7 mouse cellular contexts compared by ENCODE assay signal in genomic region chr9:44479628-44480428, GRCm38 (mm10). TPM values are rescaled to one million over a fixed set of nuclear protein-coding genes. Genes with fewer than 3 reads are reported as not detected.
A peak's percentile ranks its signal among the peaks of the same experiment; 100 is the strongest.
DNase-seq lines count a peak whose midpoint lies in the region; ATAC-seq lines count a peak whose summit lies in the region.

No protein-coding gene starts in this region.

- peak; percentile 41 for ATAC-seq in intestine, embryonic 14.5 days (replicated peaks; ENCODE audit: low FRiP score, low TSS enrichment, low read depth)
- peak; percentile 63 for ATAC-seq in megakaryocyte progenitor cell, adult 5-6 weeks (replicated peaks; ENCODE audit: poor library complexity)

- peak; percentile 76 to 83 for DNase-seq in adrenal gland, adult 18-20 months (ENCODE audit: low spot score in 2 of 2)
- DNase-seq in embryo, embryonic 10 days (ENCODE audit: low spot score) = peak; percentile 94
- peak; percentile 90 for DNase-seq in gastrocnemius, postnatal 14 days
- peak; percentile 95 for DNase-seq in intestine, embryonic 14.5 days (ENCODE audit: low spot score)
- DNase-seq in left cerebral cortex, postnatal 14 days (ENCODE audit: low spot score in 2 of 2) = peak; percentile 90 to 92
- peak; percentile 86 for DNase-seq in right cerebral cortex, postnatal 25 days

- peak overlapping the region; percentile 85 for H3K4me3 ChIP-seq in intestine, embryonic 14.5 days (ENCODE audit: low read depth, low read length)

- H3K9me3 ChIP-seq in intestine, embryonic 14.5 days (ENCODE audit: control insufficient read depth, low read length) = no peaks in the 10 kb centered on the region

- H3K4me1 ChIP-seq in intestine, embryonic 14.5 days (replicated peaks; ENCODE audit: control insufficient read depth, insufficient read depth, low read length) = peaks cover 20% of the 10 kb centered on the region

- H3K9ac ChIP-seq in intestine, embryonic 14.5 days (ENCODE audit: low read length) = peak overlapping the region; percentile 78

- H3K27ac ChIP-seq in intestine, embryonic 14.5 days (ENCODE audit: low read depth) = peak overlapping the region; percentile 98

- no peaks in the 10 kb centered on the region for H3K36me3 ChIP-seq in intestine, embryonic 14.5 days (ENCODE audit: control insufficient read depth, insufficient read depth, low read length)

- intact Hi-C loops in gastrocnemius, postnatal 14 days (cut with DNase I; ENCODE audit: low total_unique reads) = loop anchor here (5.0 kb wide), 1 partner anchor 348 kb away; the partner anchor contains the start of gene Mcam
- intact Hi-C loops in left cerebral cortex, postnatal 14 days (cut with DNase I) = loop anchor here (2.0 kb wide), 1 partner anchor 23 kb away; no protein-coding TSS in a partner anchor

- no peaks in the 10 kb centered on the region for H3K27me3 ChIP-seq in intestine, embryonic 14.5 days (replicated peaks; ENCODE audit: control insufficient read depth, insufficient read depth, low read length)

- WGBS in intestine, embryonic 14.5 days = under 1% methylated on average over 26 of the region's 26 CpGs

- peak overlapping the region; percentile 96 for H3K4me2 ChIP-seq in intestine, embryonic 14.5 days (ENCODE audit: low read length)

RNA-seq across cellular contexts. Expression of gene Bcl9l, which starts 2.8 kb away (rescaled TPM):
- total RNA-seq in adrenal gland, adult 18-20 months (2021) = 10 to 100 TPM; 41.3 to 46.6 TPM
- total RNA-seq in gastrocnemius, postnatal 14 days (2021) = 10 to 100 TPM; 38.9 to 44.2 TPM
- polyA plus RNA-seq in intestine, embryonic 14.5 days (2014; fragmentation: Nextera tagmentation; extraction: Ambion mirVana) = 10.2 TPM in 2 replicates
- total RNA-seq in left cerebral cortex, postnatal 14 days (2021) = 10 to 100 TPM; 76.2 to 84.8 TPM
- 4.3 and 4.5 TPM in 2 replicates for total RNA-seq in megakaryocyte progenitor cell, adult 5-6 weeks (2015)
- 1.6 and 1.8 TPM in 2 replicates for total RNA-seq in megakaryocyte progenitor cell, adult 5-6 weeks (2017)

RNA-seq across cellular contexts. Expression of gene Upk2, which starts 25.1 kb away (rescaled TPM):
- total RNA-seq in adrenal gland, adult 18-20 months (2021) = not detected
- total RNA-seq in gastrocnemius, postnatal 14 days (2021) = under 1 TPM; 0.35 to 0.78 TPM
- polyA plus RNA-seq in intestine, embryonic 14.5 days (2014; fragmentation: Nextera tagmentation; extraction: Ambion mirVana) = 2.1 and 2.3 TPM in 2 replicates
- total RNA-seq in left cerebral cortex, postnatal 14 days (2021) = not detected
- total RNA-seq in megakaryocyte progenitor cell, adult 5-6 weeks (2015) = not detected in 2 replicates
- not detected in 2 replicates for total RNA-seq in megakaryocyte progenitor cell, adult 5-6 weeks (2017)

RNA-seq across cellular contexts. Expression of gene Foxr1, which starts 38.9 kb away (rescaled TPM):
- total RNA-seq in adrenal gland, adult 18-20 months (2021) = not detected
- total RNA-seq in gastrocnemius, postnatal 14 days (2021) = not detected
- not detected in 2 replicates for polyA plus RNA-seq in intestine, embryonic 14.5 days (2014; fragmentation: Nextera tagmentation; extraction: Ambion mirVana)
- total RNA-seq in left cerebral cortex, postnatal 14 days (2021) = not detected
- not detected in 2 replicates for total RNA-seq in megakaryocyte progenitor cell, adult 5-6 weeks (2015)
- total RNA-seq in megakaryocyte progenitor cell, adult 5-6 weeks (2017) = not detected in 2 replicates

Comparison
In these comparisons a context has a peak if more than half of its experiments do, and no peak if none do; other contexts are left out.
1. Peak in every context shown above with its lines: DNase-seq, ATAC-seq, H3K4me3 ChIP-seq and H3K27ac ChIP-seq.
2. RNA of gene Bcl9l, which starts 2.8 kb away (total RNA-seq): 76.2 to 84.8 TPM in left cerebral cortex, postnatal 14 days, 41.3 to 46.6 TPM in adrenal gland, adult 18-20 months and 38.9 to 44.2 TPM in gastrocnemius, postnatal 14 days; 1.6 to 4.5 TPM in megakaryocyte progenitor cell, adult 5-6 weeks; every median in the first group is over 4 times any median in the second.